Mouse (Mus musculus) ES-Bruce4 (cell line): ENCODE data around the gene Cpd. TPM values are rescaled to one million over a fixed set of nuclear protein-coding genes. Genes with fewer than 3 reads are reported as not detected.
A peak's percentile ranks its signal among the peaks of the same experiment; 100 is the strongest.

Experiments used
- H3K27ac ChIP-seq: 2 replicates; pipeline ENCODE4 v1.5.1; 2012; ENCODE audit warnings: low read length, inconsistent platforms; ENCODE audit not compliant: insufficient read depth
- H3K27me3 ChIP-seq: 2 replicates; pipeline ENCODE4 v1.6.1; 2012; ENCODE audit warnings: mild to moderate bottlenecking, low read length, inconsistent platforms; ENCODE audit not compliant: control insufficient read depth, poor library complexity, insufficient read depth, severe bottlenecking
- H3K36me3 ChIP-seq: 2 replicates; pipeline ENCODE4 v1.6.1; 2012; ENCODE audit warnings: inconsistent platforms, mild to moderate bottlenecking, low read length, moderate library complexity; ENCODE audit not compliant: control insufficient read depth, poor library complexity, insufficient read depth, severe bottlenecking
- H3K4me1 ChIP-seq: one replicate; pipeline ENCODE4 v1.8.1; 2011; ENCODE audit warnings: low read length; ENCODE audit not compliant: control insufficient read depth, insufficient read depth
- H3K4me3 ChIP-seq: 2 replicates; pipeline ENCODE4 v1.5.1; 2011; ENCODE audit warnings: low read depth, mild to moderate bottlenecking, low read length
- H3K9ac ChIP-seq: 2 replicates; pipeline ENCODE4 v1.6.1; 2012; ENCODE audit warnings: low read depth, mild to moderate bottlenecking, inconsistent platforms; ENCODE audit not compliant: poor library complexity, severe bottlenecking
- H3K9me3 ChIP-seq: replicated peaks from 2 replicates; pipeline ENCODE4 v1.6.1; 2012; ENCODE audit warnings: mild to moderate bottlenecking, low read length, inconsistent platforms; ENCODE audit not compliant: control insufficient read depth, poor library complexity, insufficient read depth, severe bottlenecking
- CTCF ChIP-seq: IDR thresholded peaks from one replicate; pipeline ENCODE4 v1.8.1; 2011; ENCODE audit warnings: low read depth, low read length
- EP300 ChIP-seq: IDR thresholded peaks from 2 replicates; pipeline ENCODE4 v1.6.1; 2011; ENCODE audit warnings: low read depth, low read length; ENCODE audit not compliant: insufficient read depth
- POLR2A ChIP-seq: IDR thresholded peaks from one replicate; pipeline ENCODE4 v1.8.1; 2011; ENCODE audit warnings: low read length; ENCODE audit not compliant: insufficient read depth
- polyA plus RNA-seq: library from polyadenylated mRNA; stranded (reverse); fragments of >200 nt; gene quantifications from 2 replicates; pipeline ENCODE4 v1.2.4, GENCODE M21; 2011; ENCODE audit warnings: low read depth; ENCODE audit not compliant: missing spikeins, insufficient read depth, insufficient read length

Gene Cpd
- polyA plus RNA-seq, 1 experiment = 30.1 TPM

GRCm38 (mm10) chr11:76845275-76845980, 1.4 kb downstream of the Cpd start:
- no peak for TF ChIP-seq CTCF
- TF ChIP-seq POLR2A = no peak
- TF ChIP-seq EP300 = no peak
- no peaks in the 10 kb centered on the region for H3K4me1 ChIP-seq
- no peak overlapping the region for H3K4me3 ChIP-seq
- peaks cover 4% of the 10 kb centered on the region; the same call in 1 of the 2 replicates for H3K27me3 ChIP-seq
- no peak overlapping the region for H3K27ac ChIP-seq
- H3K36me3 ChIP-seq = no peaks in the 10 kb centered on the region
- no peaks in the 10 kb centered on the region for H3K9me3 ChIP-seq
- H3K9ac ChIP-seq = 0 out of 2 replicates have a peak overlapping the region, but pooled peaks have one; percentile 90

GRCm38 (mm10) chr11:76838573-76838972, 8.2 kb downstream of the Cpd start:
- Histone ChIP-seq H3K27ac (no peak overlapping the region), H3K9me3 (no peaks in the 10 kb centered on the region), H3K4me3 (no peak overlapping the region), H3K27me3 (no peaks in the 10 kb centered on the region), H3K9ac (no peak overlapping the region), H3K4me1 (no peaks in the 10 kb centered on the region), H3K36me3 (no peaks in the 10 kb centered on the region)
- no peak for TF ChIP-seq CTCF
- TF ChIP-seq EP300 = no peak
- TF ChIP-seq POLR2A = no peak

GRCm38 (mm10) chr11:76836317-76836716, 10.5 kb downstream of the Cpd start:
- TF ChIP-seq POLR2A (no peak), CTCF (no peak)
- H3K27ac ChIP-seq = no peak overlapping the region
- H3K4me1 ChIP-seq = no peaks in the 10 kb centered on the region
- no peak overlapping the region for H3K4me3 ChIP-seq
- no peak overlapping the region for H3K9ac ChIP-seq
- no peaks in the 10 kb centered on the region for H3K36me3 ChIP-seq
- no peaks in the 10 kb centered on the region for H3K9me3 ChIP-seq
- no peaks in the 10 kb centered on the region for H3K27me3 ChIP-seq

GRCm38 (mm10) chr11:76835868-76836267, 10.9 kb downstream of the Cpd start:
- Histone ChIP-seq H3K36me3 (no peaks in the 10 kb centered on the region), H3K4me1 (no peaks in the 10 kb centered on the region), H3K9me3 (no peaks in the 10 kb centered on the region), H3K27me3 (no peaks in the 10 kb centered on the region), H3K27ac (no peak overlapping the region), H3K4me3 (no peak overlapping the region), H3K9ac (no peak overlapping the region)
- TF ChIP-seq CTCF (no peak), EP300 (no peak), POLR2A (no peak)

- Histone ChIP-seq H3K9me3 (no peaks in the 10 kb centered on the region), H3K36me3 (no peaks in the 10 kb centered on the region), H3K9ac (no peak overlapping the region), H3K27ac (no peak overlapping the region), H3K4me3 (no peak overlapping the region), H3K4me1 (no peaks in the 10 kb centered on the region), H3K27me3 (no peaks in the 10 kb centered on the region)
- TF ChIP-seq POLR2A (no peak), EP300 (no peak), CTCF (no peak)
These were observed 12.2 kb downstream of the Cpd start for GRCm38 (mm10) chr11:76834665-76835064.

GRCm38 (mm10) chr11:76824885-76825265, 21.9 kb downstream of the Cpd start:
- H3K9me3 ChIP-seq = no peaks in the 10 kb centered on the region
- TF ChIP-seq EP300 = no peak
- TF ChIP-seq POLR2A = no peak
- no peak for TF ChIP-seq CTCF
- no peak overlapping the region for H3K27ac ChIP-seq
- H3K4me1 ChIP-seq = no peaks in the 10 kb centered on the region
- no peak overlapping the region for H3K4me3 ChIP-seq
- H3K9ac ChIP-seq = no peak overlapping the region
- H3K27me3 ChIP-seq = no peaks in the 10 kb centered on the region
- no peaks in the 10 kb centered on the region for H3K36me3 ChIP-seq
